Mouse (Mus musculus) myocyte (in vitro differentiated cells): ENCODE data around the gene Slc15a1. TPM values are rescaled to one million over a fixed set of nuclear protein-coding genes. Genes with fewer than 3 reads are reported as not detected.

Experiments used
- H3K27me3 ChIP-seq: one replicate; pipeline ENCODE4 v1.6.1; 2011; ENCODE audit not compliant: control insufficient read depth, insufficient read depth, insufficient read length
- H3K36me3 ChIP-seq: one replicate; pipeline ENCODE4 v1.6.1; 2011; ENCODE audit not compliant: control insufficient read depth, insufficient read depth
- H3K4me2 ChIP-seq: one replicate; pipeline ENCODE4 v1.6.1; 2011; ENCODE audit warnings: low read depth, control low read depth
- H3K4me3 ChIP-seq: one replicate; pipeline ENCODE4 v1.5.1; 2011; ENCODE audit warnings: mild to moderate bottlenecking, control low read depth, moderate library complexity
- H3K79me2 ChIP-seq: one replicate; pipeline ENCODE4 v1.6.1; 2011; ENCODE audit not compliant: control insufficient read depth, insufficient read depth
- H3ac ChIP-seq: one replicate; pipeline ENCODE4 v1.6.1; 2011; ENCODE audit not compliant: control insufficient read depth, insufficient read length
- CEBPB ChIP-seq: IDR thresholded peaks from 2 replicates; pipeline ENCODE4 v1.6.1; 2011; ENCODE audit warnings: mild to moderate bottlenecking, moderate library complexity; ENCODE audit not compliant: poor library complexity, insufficient read depth, severe bottlenecking
- E2F4 ChIP-seq: IDR thresholded peaks from one replicate; pipeline ENCODE4 v1.6.1; 2011; ENCODE audit warnings: mild to moderate bottlenecking, control low read depth, moderate library complexity; ENCODE audit not compliant: insufficient read depth
- MAX ChIP-seq: IDR thresholded peaks from one replicate; pipeline ENCODE4 v1.6.1; 2011; ENCODE audit warnings: low read depth, mild to moderate bottlenecking, control low read depth
- MYOD1 ChIP-seq, 3 experiments: IDR thresholded peaks; one replicate each; pipeline ENCODE4 v1.6.1; 2011; ENCODE audit warnings: control low read depth in 2 of 3, low read depth in 2 of 3, mild to moderate bottlenecking in 2 of 3, moderate library complexity in 1 of 3; ENCODE audit not compliant: insufficient read length in 2 of 3, control insufficient read depth in 1 of 3
- MYOG ChIP-seq, 3 experiments: IDR thresholded peaks; one replicate each; pipeline ENCODE4 v1.6.1; 2011; ENCODE audit warnings: control low read depth in 2 of 3, low read depth in 2 of 3, mild to moderate bottlenecking in 2 of 3; ENCODE audit not compliant: insufficient read length in 2 of 3, control insufficient read depth in 1 of 3, insufficient read depth in 1 of 3
- POLR2A ChIP-seq: IDR thresholded peaks from one replicate; pipeline ENCODE4 v1.6.1; 2011; ENCODE audit warnings: low read depth, mild to moderate bottlenecking, control low read depth, moderate library complexity; ENCODE audit not compliant: insufficient read length
- POLR2AphosphoS2 ChIP-seq: IDR thresholded peaks from one replicate; pipeline ENCODE4 v1.6.1; 2011; ENCODE audit warnings: low read depth, control low read depth; ENCODE audit not compliant: insufficient read length
- REST ChIP-seq: IDR thresholded peaks from one replicate; pipeline ENCODE4 v1.6.1; 2011; ENCODE audit warnings: mild to moderate bottlenecking, control low read depth, moderate library complexity; ENCODE audit not compliant: insufficient read depth, insufficient read length
- SRF ChIP-seq: IDR thresholded peaks from one replicate; pipeline ENCODE4 v1.6.1; 2011; ENCODE audit warnings: low read depth; ENCODE audit not compliant: control insufficient read depth, insufficient read length
- TCF12 ChIP-seq: IDR thresholded peaks from one replicate; pipeline ENCODE4 v1.6.1; 2011; ENCODE audit warnings: mild to moderate bottlenecking, control low read depth; ENCODE audit not compliant: poor library complexity, insufficient read depth, severe bottlenecking
- TCF3 ChIP-seq: IDR thresholded peaks from one replicate; pipeline ENCODE4 v1.6.1; 2011; ENCODE audit warnings: low read depth, control low read depth; ENCODE audit not compliant: insufficient read length
- USF1 ChIP-seq: IDR thresholded peaks from one replicate; pipeline ENCODE4 v1.6.1; 2011; ENCODE audit warnings: low read depth, mild to moderate bottlenecking, control low read depth, moderate library complexity
- polyA plus RNA-seq: library from polyadenylated mRNA; unstranded; fragments of >200 nt; fragmentation: generic; extraction: Trizol; gene quantifications from one replicate; pipeline ENCODE4 v1.2.1, GENCODE M21; 2012; ENCODE audit warnings: missing spikeins

Slc15a1 gene
- polyA plus RNA-seq, 1 experiment, result not detected

DNA sequence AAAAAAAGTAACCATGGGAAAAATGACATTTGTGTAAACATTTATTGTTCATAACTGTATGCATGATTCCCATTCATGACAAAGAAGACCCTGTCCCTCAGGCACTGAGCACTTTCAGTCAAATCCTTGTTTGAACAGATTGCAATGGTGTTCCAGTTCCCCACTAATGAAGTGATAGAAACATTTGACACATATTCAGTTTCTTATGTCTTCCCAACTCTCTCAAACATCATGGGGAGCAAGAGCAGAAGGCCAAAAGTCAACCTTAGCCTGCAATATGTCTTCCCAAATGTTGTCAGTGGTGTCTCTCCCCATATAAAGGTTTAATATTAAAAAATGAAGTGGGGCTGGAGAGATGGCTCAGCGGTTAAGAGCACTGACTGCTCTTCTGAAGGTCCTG lies 19.3 kb downstream of the Slc15a1 start:
- H3K4me3 ChIP-seq, result no peak overlapping the region
- peaks cover 5% of the 10 kb centered on the region for H3K27me3 ChIP-seq
- no peaks in the 10 kb centered on the region for H3K79me2 ChIP-seq
- H3ac ChIP-seq, result no peak overlapping the region
- TF ChIP-seq CEBPB (no peak), E2F4 (no peak), MYOD1 (IDR thresholded peaks at IDR 0.05; ENCODE audit: control insufficient read depth in 1 of 3, insufficient read length in 2 of 3, low read depth in 2 of 3) (no peak), POLR2AphosphoS2 (no peak), USF1 (no peak), SRF (no peak), TCF3 (no peak), POLR2A (no peak), MYOG (IDR thresholded peaks at IDR 0.05; ENCODE audit: control insufficient read depth in 1 of 3, insufficient read depth in 1 of 3, insufficient read length in 2 of 3, low read depth in 2 of 3) (no peak), TCF12 (no peak)
- H3K36me3 ChIP-seq, result no peaks in the 10 kb centered on the region
- no peak overlapping the region for H3K4me2 ChIP-seq

- Histone ChIP-seq H3K4me2 (no peak overlapping the region), H3K79me2 (no peaks in the 10 kb centered on the region), H3K36me3 (no peaks in the 10 kb centered on the region), H3K4me3 (no peak overlapping the region), H3ac (no peak overlapping the region), H3K27me3 (peaks cover 13% of the 10 kb centered on the region)
- TF ChIP-seq SRF, result no peak
- TF ChIP-seq TCF3, result no peak
- TF ChIP-seq REST, result no peak
- TF ChIP-seq CEBPB, result no peak
- TF ChIP-seq USF1, result no peak
- TF ChIP-seq MYOG (IDR thresholded peaks at IDR 0.05; ENCODE audit: control insufficient read depth in 1 of 3, insufficient read depth in 1 of 3, insufficient read length in 2 of 3, low read depth in 2 of 3), result no peak
- no peak for TF ChIP-seq TCF12
Measured at GRCm38 (mm10) chr14:121484436-121484835, 20.6 kb downstream of the Slc15a1 start.

GRCm38 (mm10) chr14:121482181-121482580 lies 22.9 kb downstream of the Slc15a1 start:
- no peak overlapping the region for H3ac ChIP-seq
- no peak for TF ChIP-seq USF1
- no peak for TF ChIP-seq MAX
- no peak for TF ChIP-seq SRF
- no peak for TF ChIP-seq POLR2AphosphoS2
- TF ChIP-seq MYOD1 (IDR thresholded peaks at IDR 0.05; ENCODE audit: control insufficient read depth in 1 of 3, insufficient read length in 2 of 3, low read depth in 2 of 3), result no peak
- no peak for TF ChIP-seq REST
- TF ChIP-seq MYOG (IDR thresholded peaks at IDR 0.05; ENCODE audit: control insufficient read depth in 1 of 3, insufficient read depth in 1 of 3, insufficient read length in 2 of 3, low read depth in 2 of 3), result no peak
- TF ChIP-seq TCF12, result no peak
- no peak for TF ChIP-seq POLR2A
- TF ChIP-seq CEBPB, result no peak
- TF ChIP-seq TCF3, result no peak
- TF ChIP-seq E2F4, result no peak
- H3K27me3 ChIP-seq, result peaks cover 13% of the 10 kb centered on the region
- H3K4me3 ChIP-seq, result no peak overlapping the region
- no peak overlapping the region for H3K4me2 ChIP-seq
- no peaks in the 10 kb centered on the region for H3K36me3 ChIP-seq
- no peaks in the 10 kb centered on the region for H3K79me2 ChIP-seq

DNA sequence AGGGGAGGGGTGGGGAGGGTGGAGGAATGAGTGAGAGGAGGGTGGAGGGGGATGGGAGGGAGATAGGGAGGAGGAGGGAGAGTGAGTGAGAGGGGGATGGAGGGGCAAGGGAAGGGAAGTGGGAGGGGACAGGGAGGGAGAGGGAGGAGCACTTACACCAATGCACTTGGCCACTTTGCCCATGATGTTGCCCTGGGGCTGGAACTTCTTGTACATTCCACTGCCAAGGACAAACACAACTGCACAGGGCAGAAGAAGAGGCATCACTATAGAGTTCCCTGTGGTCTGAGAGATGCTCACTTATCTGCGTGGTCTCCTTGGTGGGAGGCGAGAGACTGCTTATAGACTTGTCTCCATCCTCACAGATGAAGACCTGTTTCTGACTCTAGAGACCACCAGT lies 23.5 kb downstream of the Slc15a1 start:
- Histone ChIP-seq H3K4me3 (no peak overlapping the region), H3K36me3 (no peaks in the 10 kb centered on the region), H3K27me3 (peaks cover 13% of the 10 kb centered on the region), H3K4me2 (no peak overlapping the region), H3K79me2 (no peaks in the 10 kb centered on the region), H3ac (no peak overlapping the region)
- no peak for TF ChIP-seq POLR2AphosphoS2
- no peak for TF ChIP-seq USF1
- no peak for TF ChIP-seq MAX
- TF ChIP-seq MYOG (IDR thresholded peaks at IDR 0.05; ENCODE audit: control insufficient read depth in 1 of 3, insufficient read depth in 1 of 3, insufficient read length in 2 of 3, low read depth in 2 of 3), result no peak
- TF ChIP-seq MYOD1 (IDR thresholded peaks at IDR 0.05; ENCODE audit: control insufficient read depth in 1 of 3, insufficient read length in 2 of 3, low read depth in 2 of 3), result no peak
- TF ChIP-seq E2F4, result no peak
- no peak for TF ChIP-seq TCF3
- no peak for TF ChIP-seq TCF12
- no peak for TF ChIP-seq CEBPB
- TF ChIP-seq REST, result no peak
- no peak for TF ChIP-seq SRF
- no peak for TF ChIP-seq POLR2A

DNA sequence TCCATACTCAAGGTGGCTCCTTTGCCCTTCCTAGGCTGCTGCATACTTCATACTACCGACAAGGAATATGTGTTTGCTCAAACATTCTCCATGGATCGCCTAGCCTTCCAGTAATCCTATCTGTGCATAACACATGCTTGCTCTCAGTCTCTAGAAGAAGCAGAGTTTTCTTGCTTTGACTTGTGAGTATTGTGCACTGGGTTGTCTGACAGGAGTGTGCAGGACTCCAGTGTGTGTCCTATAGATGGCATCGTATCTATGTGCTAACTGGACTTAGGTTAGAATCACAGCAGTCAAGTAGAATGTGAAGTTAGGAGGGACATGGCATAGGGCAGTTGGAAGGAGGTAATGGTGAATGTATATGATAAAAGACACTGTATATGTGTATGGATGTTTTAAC lies 26.0 kb downstream of the Slc15a1 start:
- Histone ChIP-seq H3K79me2 (no peaks in the 10 kb centered on the region), H3K27me3 (peaks cover 8% of the 10 kb centered on the region), H3ac (no peak overlapping the region), H3K4me3 (no peak overlapping the region), H3K4me2 (no peak overlapping the region), H3K36me3 (no peaks in the 10 kb centered on the region)
- TF ChIP-seq POLR2A (no peak), CEBPB (no peak), SRF (no peak), USF1 (no peak), MAX (no peak), TCF12 (no peak), E2F4 (no peak), MYOG (IDR thresholded peaks at IDR 0.05; ENCODE audit: control insufficient read depth in 1 of 3, insufficient read depth in 1 of 3, insufficient read length in 2 of 3, low read depth in 2 of 3) (no peak), REST (no peak), MYOD1 (IDR thresholded peaks at IDR 0.05; ENCODE audit: control insufficient read depth in 1 of 3, insufficient read length in 2 of 3, low read depth in 2 of 3) (no peak), TCF3 (no peak)
